ENCODE assay signal across 12 mouse cellular contexts in genomic region chr2:35687557-35688070, GRCm38 (mm10).
DNase-seq lines count a peak whose midpoint lies in the region; ATAC-seq and TF ChIP-seq lines count a peak whose summit lies in the region.
"Had no signal": no experiment of that assay in that cellular context is flagged by ENCODE, and none has a peak within 500 bp of the region (broad histone marks: within the 10 kb centered on the region; RNA-seq: fewer than 3 reads in every experiment).

No protein-coding gene starts in this region.

- no peaks in the 10 kb centered on the region for H3K27me3 ChIP-seq in heart, embryonic 16.5 days (ENCODE audit: control insufficient read depth, insufficient read depth, low read length)
- H3K27me3 ChIP-seq in stomach, embryonic 14.5 days (ENCODE audit: control insufficient read depth, insufficient read depth, low read length): no peaks in the 10 kb centered on the region
- H3K27me3 ChIP-seq: embryonic facial prominence, embryonic 12.5 days; liver, embryonic 15.5 days; midbrain, embryonic 13.5 days had no signal

- WGBS in heart, embryonic 16.5 days: 66% methylated on average over 5 of the region's 5 CpGs
- WGBS in lung, adult 2 months: 44% methylated on average over 5 of the region's 5 CpGs
- 61% methylated on average over 5 of the region's 5 CpGs for WGBS in stomach, embryonic 14.5 days

- H3K4me3 ChIP-seq in heart, embryonic 16.5 days (ENCODE audit: low read length): no peak overlapping the region
- no peak overlapping the region for H3K4me3 ChIP-seq in lung, adult 2 months (replicated peaks; ENCODE audit: extremely low read depth, low read depth, low read length)
- H3K4me3 ChIP-seq in stomach, embryonic 14.5 days (ENCODE audit: low read depth, low read length): no peak overlapping the region
- H3K4me3 ChIP-seq: embryonic facial prominence, embryonic 12.5 days; liver, embryonic 15.5 days; midbrain, embryonic 13.5 days had no signal

- H3K9ac ChIP-seq in heart, embryonic 16.5 days (ENCODE audit: low read length): no peak overlapping the region
- H3K9ac ChIP-seq in stomach, embryonic 14.5 days (replicated peaks; ENCODE audit: low read depth, low read length): no peak overlapping the region
- H3K9ac ChIP-seq: embryonic facial prominence, embryonic 12.5 days; liver, embryonic 15.5 days; midbrain, embryonic 13.5 days had no signal

- peak overlapping the region; percentile 45 for H3K27ac ChIP-seq in heart, embryonic 16.5 days (ENCODE audit: low read length)
- H3K27ac ChIP-seq in stomach, embryonic 14.5 days (ENCODE audit: low read length): peak overlapping the region; percentile 30; the same call in 1 of the 2 replicates
- H3K27ac ChIP-seq: embryonic facial prominence, embryonic 12.5 days; liver, embryonic 15.5 days; midbrain, embryonic 13.5 days had no signal

- no peak for ATAC-seq in heart, embryonic 16.5 days (replicated peaks; ENCODE audit: extremely low read depth, insufficient read depth, low FRiP score)
- ATAC-seq in stomach, embryonic 14.5 days (ENCODE audit: insufficient number of reproducible peaks, insufficient read depth, low FRiP score, low read depth): no peak
- ATAC-seq: midbrain, embryonic 13.5 days had no signal

- no peaks in the 10 kb centered on the region; the same call in 1 of the 2 replicates for H3K36me3 ChIP-seq in heart, embryonic 16.5 days (ENCODE audit: control insufficient read depth, insufficient read depth)
- peaks cover 3% of the 10 kb centered on the region; the same call in 1 of the 2 replicates for H3K36me3 ChIP-seq in stomach, embryonic 14.5 days (ENCODE audit: control insufficient read depth, insufficient read depth, low read length)
- H3K36me3 ChIP-seq: embryonic facial prominence, embryonic 12.5 days; liver, embryonic 15.5 days; midbrain, embryonic 13.5 days had no signal

- no peak for TF ChIP-seq POLR2A in lung, adult 2 months (IDR thresholded peaks at IDR 0.05; ENCODE audit: borderline replicate concordance, extremely low read depth, low read depth, low read length)

- H3K9me3 ChIP-seq in heart, embryonic 16.5 days (replicated peaks; ENCODE audit: control insufficient read depth, low read length): no peaks in the 10 kb centered on the region
- no peaks in the 10 kb centered on the region for H3K9me3 ChIP-seq in stomach, embryonic 14.5 days (ENCODE audit: control insufficient read depth, low read depth, low read length)
- H3K9me3 ChIP-seq: embryonic facial prominence, embryonic 12.5 days; liver, embryonic 15.5 days; midbrain, embryonic 13.5 days had no signal

- peaks cover 93% of the 10 kb centered on the region for H3K4me1 ChIP-seq in heart, embryonic 16.5 days (ENCODE audit: control insufficient read depth, insufficient read depth, low read length)
- peaks cover 50% of the 10 kb centered on the region for H3K4me1 ChIP-seq in lung, adult 2 months (ENCODE audit: control insufficient read depth, insufficient read depth, low read length)
- H3K4me1 ChIP-seq in stomach, embryonic 14.5 days (ENCODE audit: control insufficient read depth, insufficient read depth, low read length): peaks cover 70% of the 10 kb centered on the region

- H3K4me2 ChIP-seq in heart, embryonic 16.5 days (ENCODE audit: low read depth, low read length): no peak overlapping the region
- H3K4me2 ChIP-seq in stomach, embryonic 14.5 days (replicated peaks; ENCODE audit: low read depth, low read length): no peak overlapping the region
- H3K4me2 ChIP-seq: embryonic facial prominence, embryonic 12.5 days; liver, embryonic 15.5 days; midbrain, embryonic 13.5 days had no signal

- no peak for TF ChIP-seq CTCF in lung, adult 2 months (IDR thresholded peaks at IDR 0.05; ENCODE audit: insufficient read depth, low read length)

- peak; percentile 58 to 60 for DNase-seq in cerebellum, postnatal 14 days
- DNase-seq in cerebellum, adult 8-10 months: no peak
- no peak for DNase-seq in heart, adult 18-20 months
- peak; percentile 60 for DNase-seq in lung, postnatal 36 days
- no peak for DNase-seq in lung, adult 2 months
- DNase-seq in gastrocnemius, adult 18-20 months (ENCODE audit: low spot score): no peak
- DNase-seq: lung, postnatal 4 days had no signal

Comparison
In these comparisons a context has a peak if more than half of its experiments do, and no peak if none do; other contexts are left out.
1. DNase-seq: peak in cerebellum, postnatal 14 days (2 of 2) and lung, postnatal 36 days (single experiment); none in cerebellum, adult 8-10 months (single experiment), heart, adult 18-20 months (0 of 2), lung, adult 2 months (single experiment) and gastrocnemius, adult 18-20 months (single experiment).